Mouse (Mus musculus) ES-Bruce4 (cell line): ENCODE results near the gene Dcaf4.

ENCODE experiments used
- CTCF ChIP-seq: IDR thresholded peaks from one replicate; pipeline ENCODE4 v1.8.1; 2011; ENCODE audit warnings: low read depth, low read length
- EP300 ChIP-seq: IDR thresholded peaks from 2 replicates; pipeline ENCODE4 v1.6.1; 2011; ENCODE audit warnings: low read depth, low read length; ENCODE audit not compliant: insufficient read depth
- POLR2A ChIP-seq: IDR thresholded peaks from one replicate; pipeline ENCODE4 v1.8.1; 2011; ENCODE audit warnings: low read length; ENCODE audit not compliant: insufficient read depth

- no peak for TF ChIP-seq CTCF
- TF ChIP-seq POLR2A = no peak
- no peak for TF ChIP-seq EP300
Measured at GRCm38 (mm10) chr12:83578356-83578755, 58.1 kb downstream of the Dcaf4 start.
